Mouse (Mus musculus) neural tube, embryonic 11.5 days (tissue): ENCODE measurements around the gene Zfp512b. TPM values are rescaled to one million over a fixed set of nuclear protein-coding genes. Genes with fewer than 3 reads are reported as not detected.

Experiments
- ATAC-seq: fragments of 200-750 bp; cut with Nextera tagmentation; 2 replicates; pipeline ENCODE4 v1.8.0; 2017; ENCODE audit warnings: moderate number of reproducible peaks, mild to moderate bottlenecking, moderate TSS enrichment, moderate library complexity; ENCODE audit not compliant: insufficient read depth, low FRiP score, low TSS enrichment
- DNase-seq: peaks from one replicate; pipeline ENCODE4 v3.0.0-alpha.2; 2015; ENCODE audit warnings: low spot score
- H3K27ac ChIP-seq: fragments of 300-500 bp; sonication (generic); 2 replicates; pipeline ENCODE4 v1.5.1; 2014; ENCODE audit warnings: low read depth, mild to moderate bottlenecking, low read length
- H3K27me3 ChIP-seq: fragments of 300-500 bp; sonication (generic); 2 replicates; pipeline ENCODE4 v1.6.1; 2014; ENCODE audit warnings: mild to moderate bottlenecking, low read length, mixed read lengths; ENCODE audit not compliant: control insufficient read depth, insufficient read depth
- H3K36me3 ChIP-seq: fragments of 300-500 bp; sonication (generic); 2 replicates; pipeline ENCODE4 v1.6.1; 2014; ENCODE audit warnings: mild to moderate bottlenecking, low read length, moderate library complexity, mixed read lengths; ENCODE audit not compliant: control insufficient read depth, insufficient read depth
- H3K4me1 ChIP-seq: fragments of 300-500 bp; sonication (generic); 2 replicates; pipeline ENCODE4 v1.6.1; 2014; ENCODE audit warnings: low read length, mixed read lengths; ENCODE audit not compliant: control insufficient read depth, insufficient read depth
- H3K4me2 ChIP-seq: fragments of 300-500 bp; sonication (generic); 2 replicates; pipeline ENCODE4 v1.6.1; 2014; ENCODE audit warnings: low read depth, mild to moderate bottlenecking, moderate library complexity
- H3K4me3 ChIP-seq: fragments of 300-500 bp; sonication (generic); 2 replicates; pipeline ENCODE4 v1.5.1; 2014; ENCODE audit warnings: low read depth, low read length
- H3K9ac ChIP-seq: fragments of 300-500 bp; sonication (generic); 2 replicates; pipeline ENCODE4 v1.6.1; 2014; ENCODE audit warnings: mild to moderate bottlenecking, low read length
- H3K9me3 ChIP-seq: fragments of 300-500 bp; sonication (generic); 2 replicates; pipeline ENCODE4 v1.6.1; 2016; ENCODE audit warnings: low read length; ENCODE audit not compliant: control insufficient read depth
- WGBS: fragments of 180-500 bp; shearing (Covaris S2); extraction: QIAGEN DNeasy Blood & Tissue Kit; methylation state at CpG from one replicate; pipeline ENCODE4 v1.1.7; 2014; 5-methylcytosine and 5-hydroxymethylcytosine counted together
- polyA plus RNA-seq: library from polyadenylated mRNA; unstranded; fragments of >200 nt; fragmentation: Nextera tagmentation; extraction: Ambion mirVana; gene quantifications from 2 replicates; pipeline ENCODE4 v1.2.1, GENCODE M21; 2014

The Zfp512b gene
- 38.1 and 39.5 TPM in 2 replicates for polyA plus RNA-seq

GRCm38 (mm10) chr2:181592231-181593041 lies at the start of gene Zfp512b:
Gene Zfp512b, minus strand, starts transcription at chr2:181592803.
- under 1% methylated on average over 64 of the region's 97 CpGs for WGBS

DNA sequence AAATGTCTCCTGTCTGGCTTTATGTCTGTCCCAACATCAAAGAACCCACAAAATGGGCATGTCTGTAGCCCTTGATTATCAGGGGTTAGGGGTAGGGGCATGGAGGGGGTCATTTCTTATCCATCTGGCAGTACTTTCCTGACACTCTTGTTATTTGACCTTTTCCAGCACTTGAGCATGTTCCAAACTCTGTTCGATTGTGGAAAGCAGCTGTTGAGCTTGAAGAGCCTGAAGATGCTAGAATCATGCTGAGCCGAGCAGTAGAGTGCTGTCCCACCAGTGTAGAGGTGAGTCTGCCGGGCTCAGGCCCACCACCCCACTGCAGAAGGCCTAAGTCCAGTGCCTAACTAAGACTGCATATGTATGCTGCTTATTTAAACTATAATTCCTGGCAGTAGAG lies 43.3 kb upstream of the Zfp512b start:
- 93% methylated on average over 3 of the region's 3 CpGs for WGBS
- no peak for DNase-seq
- no peak for ATAC-seq
- Histone ChIP-seq H3K9me3 (no peaks in the 10 kb centered on the region), H3K27ac (no peak overlapping the region), H3K9ac (no peak overlapping the region), H3K27me3 (no peaks in the 10 kb centered on the region), H3K36me3 (peaks cover 18% of the 10 kb centered on the region), H3K4me1 (no peaks in the 10 kb centered on the region), H3K4me3 (no peak overlapping the region), H3K4me2 (no peak overlapping the region)

More at GRCm38 (mm10) chr2:181592231-181593041, at the start of gene Zfp512b:
- peak within 1 kb of the TSS; percentile 45 for H3K27ac ChIP-seq
- H3K4me1 ChIP-seq: peaks cover 13% of the 10 kb centered on the region
- DNase-seq: peak; percentile 82
- peak within 1 kb of the TSS; percentile 91 for H3K4me3 ChIP-seq
- H3K9me3 ChIP-seq: no peaks in the 10 kb centered on the region
- peaks cover 9% of the 10 kb centered on the region for H3K36me3 ChIP-seq
- peak; percentile 82 for ATAC-seq
- H3K9ac ChIP-seq: peak within 1 kb of the TSS; percentile 83
- peak within 1 kb of the TSS; percentile 79 for H3K4me2 ChIP-seq
- no peaks in the 10 kb centered on the region for H3K27me3 ChIP-seq

DNA sequence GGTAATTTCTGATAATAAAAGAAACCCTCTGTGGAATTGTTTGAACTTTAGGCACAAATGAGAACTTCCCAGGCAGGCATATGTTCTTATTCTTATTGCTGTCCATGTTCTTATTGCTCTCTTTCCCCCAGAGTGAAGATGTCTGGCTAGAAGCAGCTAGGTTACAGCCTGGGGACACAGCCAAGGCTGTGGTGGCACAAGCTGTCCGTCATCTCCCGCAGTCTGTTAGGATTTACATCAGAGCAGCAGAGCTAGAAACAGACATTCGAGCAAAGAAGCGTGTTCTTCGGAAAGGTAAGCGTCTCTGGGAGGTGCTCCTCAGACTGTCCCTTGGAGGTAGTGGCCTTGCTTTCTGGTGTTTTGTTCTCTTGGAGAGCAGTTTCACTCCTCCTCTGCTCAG lies 40.0 kb upstream of the Zfp512b start:
- no peak overlapping the region for H3K4me3 ChIP-seq
- no peak overlapping the region for H3K9ac ChIP-seq
- no peaks in the 10 kb centered on the region for H3K9me3 ChIP-seq
- H3K36me3 ChIP-seq: peaks cover 18% of the 10 kb centered on the region
- whole genome bisulfite sequencing: 97% methylated on average over 6 of the region's 6 CpGs
- no peak for ATAC-seq
- H3K4me2 ChIP-seq: no peak overlapping the region
- no peak overlapping the region for H3K27ac ChIP-seq
- H3K4me1 ChIP-seq: no peaks in the 10 kb centered on the region
- no peak for DNase-seq
- no peaks in the 10 kb centered on the region for H3K27me3 ChIP-seq

- Histone ChIP-seq H3K27ac (no peak overlapping the region), H3K9me3 (no peaks in the 10 kb centered on the region), H3K4me3 (no peak overlapping the region), H3K9ac (no peak overlapping the region), H3K27me3 (no peaks in the 10 kb centered on the region), H3K36me3 (peaks cover 7% of the 10 kb centered on the region), H3K4me1 (no peaks in the 10 kb centered on the region), H3K4me2 (no peak overlapping the region)
- ATAC-seq: no peak
- no peak for DNase-seq
Observed at GRCm38 (mm10) chr2:181628471-181628870, 35.9 kb upstream of the Zfp512b start.

- H3K9me3 ChIP-seq: no peaks in the 10 kb centered on the region
- no peak overlapping the region for H3K27ac ChIP-seq
- H3K4me2 ChIP-seq: no peak overlapping the region
- H3K36me3 ChIP-seq: peaks cover 4% of the 10 kb centered on the region
- H3K4me3 ChIP-seq: no peak overlapping the region
- H3K4me1 ChIP-seq: no peaks in the 10 kb centered on the region
- ATAC-seq (no peak), DNase-seq (no peak)
- no peaks in the 10 kb centered on the region for H3K27me3 ChIP-seq
- H3K9ac ChIP-seq: no peak overlapping the region
Observed at GRCm38 (mm10) chr2:181623401-181623800, 30.8 kb upstream of the Zfp512b start.

- ATAC-seq (no peak), DNase-seq (no peak)
- no peaks in the 10 kb centered on the region for H3K9me3 ChIP-seq
- H3K36me3 ChIP-seq: 0 out of 2 replicates have a peak, but pooled peaks cover 2% of the 10 kb centered on the region
- H3K4me1 ChIP-seq: no peaks in the 10 kb centered on the region
- no peak overlapping the region for H3K4me3 ChIP-seq
- WGBS: 84% methylated on average over 5 of the region's 5 CpGs
- H3K4me2 ChIP-seq: no peak overlapping the region
- H3K9ac ChIP-seq: no peak overlapping the region
- H3K27me3 ChIP-seq: no peaks in the 10 kb centered on the region
- H3K27ac ChIP-seq: no peak overlapping the region
Observed at GRCm38 (mm10) chr2:181618761-181619495, 26.3 kb upstream of the Zfp512b start.

- H3K36me3 ChIP-seq: no peaks in the 10 kb centered on the region
- peaks cover 15% of the 10 kb centered on the region for H3K4me1 ChIP-seq
- H3K9ac ChIP-seq: no peak overlapping the region
- H3K4me2 ChIP-seq: peak overlapping the region; percentile 84; the same call in 1 of the 2 replicates
- no peak overlapping the region for H3K27ac ChIP-seq
- DNase-seq (no peak), ATAC-seq (no peak)
- WGBS: 78% methylated on average over 4 of the region's 4 CpGs
- peak overlapping the region; percentile 89; the same call in 1 of the 2 replicates for H3K4me3 ChIP-seq
- no peaks in the 10 kb centered on the region for H3K9me3 ChIP-seq
- no peaks in the 10 kb centered on the region for H3K27me3 ChIP-seq
Observed at GRCm38 (mm10) chr2:181602367-181602766, 9.8 kb upstream of the Zfp512b start.

GRCm38 (mm10) chr2:181601751-181602145 lies 9.1 kb upstream of the Zfp512b start:
- no peak overlapping the region; the same call in 1 of the 2 replicates for H3K27ac ChIP-seq
- H3K9ac ChIP-seq: peak overlapping the region; percentile 81
- DNase-seq: no peak
- H3K27me3 ChIP-seq: no peaks in the 10 kb centered on the region
- H3K9me3 ChIP-seq: no peaks in the 10 kb centered on the region
- H3K4me2 ChIP-seq: peak overlapping the region; percentile 84
- no peak for ATAC-seq
- WGBS: 29% methylated on average over 10 of the region's 10 CpGs
- H3K36me3 ChIP-seq: no peaks in the 10 kb centered on the region
- H3K4me1 ChIP-seq: peaks cover 15% of the 10 kb centered on the region
- peak overlapping the region; percentile 89 for H3K4me3 ChIP-seq
